Mouse (Mus musculus): ENCODE measurements around the gene Sgk1. TPM values are rescaled to one million over a fixed set of nuclear protein-coding genes. Genes with fewer than 3 reads are reported as not detected.

Sgk1 gene
- polyA plus RNA-seq, 1 experiment from 2014 or later, result 71.0 TPM

GRCm38 (mm10) chr10:21918750-21919145 lies 36.8 kb downstream of the Sgk1 start:
- Histone ChIP-seq H3K4me2 (ENCODE audit: low read depth, low read length) (no peak overlapping the region), H3K9me3 (ENCODE audit: control insufficient read depth, low read length) (no peaks in the 10 kb centered on the region), H3K27ac (ENCODE audit: low read length) (no peak overlapping the region), H3K4me1 (replicated peaks; ENCODE audit: control insufficient read depth, insufficient read depth, low read length) (peaks cover 11% of the 10 kb centered on the region), H3K9ac (ENCODE audit: low read length) (no peak overlapping the region), H3K36me3 (ENCODE audit: control insufficient read depth, insufficient read depth, low read length) (no peaks in the 10 kb centered on the region), H3K27me3 (ENCODE audit: control insufficient read depth, insufficient read depth, low read depth, low read length) (no peaks in the 10 kb centered on the region), H3K4me3 (ENCODE audit: low read length) (no peak overlapping the region)
- ATAC-seq (ENCODE audit: low read depth), result no peak
- 79% methylated on average over 7 of the region's 7 CpGs for WGBS

GRCm38 (mm10) chr10:21920611-21921010 lies 38.6 kb downstream of the Sgk1 start:
- Histone ChIP-seq H3K4me1 (replicated peaks; ENCODE audit: control insufficient read depth, insufficient read depth, low read length) (peaks cover 12% of the 10 kb centered on the region), H3K27me3 (ENCODE audit: control insufficient read depth, insufficient read depth, low read depth, low read length) (no peaks in the 10 kb centered on the region), H3K9me3 (ENCODE audit: control insufficient read depth, low read length) (no peaks in the 10 kb centered on the region), H3K4me2 (ENCODE audit: low read depth, low read length) (no peak overlapping the region), H3K36me3 (ENCODE audit: control insufficient read depth, insufficient read depth, low read length) (no peaks in the 10 kb centered on the region), H3K9ac (ENCODE audit: low read length) (no peak overlapping the region), H3K27ac (ENCODE audit: low read length) (no peak overlapping the region), H3K4me3 (ENCODE audit: low read length) (no peak overlapping the region)
- ATAC-seq (ENCODE audit: low read depth), result no peak
- WGBS, result 38% methylated on average over 2 of the region's 2 CpGs

GRCm38 (mm10) chr10:21922716-21923350 lies 40.8 kb downstream of the Sgk1 start:
- WGBS, result 34% methylated on average over 8 of the region's 8 CpGs

GRCm38 (mm10) chr10:21923495-21923952 lies 41.5 kb downstream of the Sgk1 start:
- Histone ChIP-seq H3K4me3 (ENCODE audit: low read length) (no peak overlapping the region), H3K27me3 (ENCODE audit: control insufficient read depth, insufficient read depth, low read depth, low read length) (no peaks in the 10 kb centered on the region), H3K4me2 (ENCODE audit: low read depth, low read length) (peak overlapping the region; percentile 41), H3K4me1 (replicated peaks; ENCODE audit: control insufficient read depth, insufficient read depth, low read length) (peaks cover 12% of the 10 kb centered on the region), H3K9me3 (ENCODE audit: control insufficient read depth, low read length) (no peaks in the 10 kb centered on the region), H3K27ac (ENCODE audit: low read length) (peak overlapping the region; percentile 37; the same call in 1 of the 2 replicates), H3K36me3 (ENCODE audit: control insufficient read depth, insufficient read depth, low read length) (no peaks in the 10 kb centered on the region), H3K9ac (ENCODE audit: low read length) (no peak overlapping the region)
- peak; percentile 80 for ATAC-seq (ENCODE audit: low read depth)
- 5% methylated on average over 9 of the region's 9 CpGs for WGBS

More at GRCm38 (mm10) chr10:21922716-21923350, 40.8 kb downstream of the Sgk1 start:
- peak overlapping the region; percentile 41; the same call in 1 of the 2 replicates for H3K4me2 ChIP-seq (ENCODE audit: low read depth, low read length)
- H3K9me3 ChIP-seq (ENCODE audit: control insufficient read depth, low read length), result no peaks in the 10 kb centered on the region
- peak; percentile 48 for ATAC-seq (ENCODE audit: low read depth)
- H3K4me3 ChIP-seq (ENCODE audit: low read length), result no peak overlapping the region
- H3K4me1 ChIP-seq (replicated peaks; ENCODE audit: control insufficient read depth, insufficient read depth, low read length), result peaks cover 12% of the 10 kb centered on the region
- H3K27ac ChIP-seq (ENCODE audit: low read length), result no peak overlapping the region
- no peaks in the 10 kb centered on the region for H3K36me3 ChIP-seq (ENCODE audit: control insufficient read depth, insufficient read depth, low read length)
- H3K9ac ChIP-seq (ENCODE audit: low read length), result no peak overlapping the region
- H3K27me3 ChIP-seq (ENCODE audit: control insufficient read depth, insufficient read depth, low read depth, low read length), result no peaks in the 10 kb centered on the region

- 72% methylated on average over 16 of the region's 16 CpGs for WGBS
- H3K9me3 ChIP-seq (ENCODE audit: control insufficient read depth, low read length), result no peaks in the 10 kb centered on the region
- H3K4me3 ChIP-seq (ENCODE audit: low read length), result no peak overlapping the region
- ATAC-seq (ENCODE audit: low read depth), result no peak
- H3K4me2 ChIP-seq (ENCODE audit: low read depth, low read length), result no peak overlapping the region
- H3K27ac ChIP-seq (ENCODE audit: low read length), result peak overlapping the region; percentile 37; the same call in 1 of the 2 replicates
- H3K36me3 ChIP-seq (ENCODE audit: control insufficient read depth, insufficient read depth, low read length), result no peaks in the 10 kb centered on the region
- no peaks in the 10 kb centered on the region for H3K27me3 ChIP-seq (ENCODE audit: control insufficient read depth, insufficient read depth, low read depth, low read length)
- no peak overlapping the region for H3K9ac ChIP-seq (ENCODE audit: low read length)
- H3K4me1 ChIP-seq (replicated peaks; ENCODE audit: control insufficient read depth, insufficient read depth, low read length), result peaks cover 12% of the 10 kb centered on the region
Observed at GRCm38 (mm10) chr10:21924051-21924720, 42.2 kb downstream of the Sgk1 start.

- H3K4me2 ChIP-seq (ENCODE audit: low read depth, low read length), result no peak overlapping the region
- no peaks in the 10 kb centered on the region for H3K36me3 ChIP-seq (ENCODE audit: control insufficient read depth, insufficient read depth, low read length)
- no peak overlapping the region for H3K4me3 ChIP-seq (ENCODE audit: low read length)
- no peak overlapping the region for H3K27ac ChIP-seq (ENCODE audit: low read length)
- WGBS, result 65% methylated on average over 5 of the region's 5 CpGs
- H3K27me3 ChIP-seq (ENCODE audit: control insufficient read depth, insufficient read depth, low read depth, low read length), result no peaks in the 10 kb centered on the region
- peaks cover 10% of the 10 kb centered on the region for H3K4me1 ChIP-seq (replicated peaks; ENCODE audit: control insufficient read depth, insufficient read depth, low read length)
- H3K9me3 ChIP-seq (ENCODE audit: control insufficient read depth, low read length), result no peaks in the 10 kb centered on the region
- H3K9ac ChIP-seq (ENCODE audit: low read length), result no peak overlapping the region
- no peak for ATAC-seq (ENCODE audit: low read depth)
Observed at GRCm38 (mm10) chr10:21926941-21927340, 45.0 kb downstream of the Sgk1 start.

- no peak overlapping the region for H3K9ac ChIP-seq (ENCODE audit: low read length)
- peak; percentile 57 for ATAC-seq (ENCODE audit: low read depth)
- no peaks in the 10 kb centered on the region for H3K9me3 ChIP-seq (ENCODE audit: control insufficient read depth, low read length)
- no peak overlapping the region for H3K4me3 ChIP-seq (ENCODE audit: low read length)
- H3K4me1 ChIP-seq (replicated peaks; ENCODE audit: control insufficient read depth, insufficient read depth, low read length), result no peaks in the 10 kb centered on the region
- no peak overlapping the region for H3K27ac ChIP-seq (ENCODE audit: low read length)
- no peak overlapping the region for H3K4me2 ChIP-seq (ENCODE audit: low read depth, low read length)
- 71% methylated on average over 10 of the region's 10 CpGs for WGBS
- no peaks in the 10 kb centered on the region for H3K36me3 ChIP-seq (ENCODE audit: control insufficient read depth, insufficient read depth, low read length)
- no peaks in the 10 kb centered on the region for H3K27me3 ChIP-seq (ENCODE audit: control insufficient read depth, insufficient read depth, low read depth, low read length)
Observed at GRCm38 (mm10) chr10:21930781-21931380, 48.9 kb downstream of the Sgk1 start.

GRCm38 (mm10) chr10:21932791-21933190 lies 50.8 kb downstream of the Sgk1 start:
- no peak for ATAC-seq (ENCODE audit: low read depth)
- H3K27ac ChIP-seq (ENCODE audit: low read length), result no peak overlapping the region
- H3K9me3 ChIP-seq (ENCODE audit: control insufficient read depth, low read length), result no peaks in the 10 kb centered on the region
- peaks cover 13% of the 10 kb centered on the region for H3K4me1 ChIP-seq (replicated peaks; ENCODE audit: control insufficient read depth, insufficient read depth, low read length)
- H3K36me3 ChIP-seq (ENCODE audit: control insufficient read depth, insufficient read depth, low read length), result no peaks in the 10 kb centered on the region
- no peaks in the 10 kb centered on the region for H3K27me3 ChIP-seq (ENCODE audit: control insufficient read depth, insufficient read depth, low read depth, low read length)
- 73% methylated on average over 3 of the region's 3 CpGs for WGBS
- no peak overlapping the region for H3K9ac ChIP-seq (ENCODE audit: low read length)
- no peak overlapping the region for H3K4me2 ChIP-seq (ENCODE audit: low read depth, low read length)
- no peak overlapping the region for H3K4me3 ChIP-seq (ENCODE audit: low read length)

- WGBS, result 86% methylated on average over 2 of the region's 2 CpGs
- no peaks in the 10 kb centered on the region for H3K9me3 ChIP-seq (ENCODE audit: control insufficient read depth, low read length)
- no peak overlapping the region for H3K27ac ChIP-seq (ENCODE audit: low read length)
- ATAC-seq (ENCODE audit: low read depth), result no peak
- peaks cover 13% of the 10 kb centered on the region for H3K4me1 ChIP-seq (replicated peaks; ENCODE audit: control insufficient read depth, insufficient read depth, low read length)
- H3K36me3 ChIP-seq (ENCODE audit: control insufficient read depth, insufficient read depth, low read length), result no peaks in the 10 kb centered on the region
- no peak overlapping the region for H3K4me3 ChIP-seq (ENCODE audit: low read length)
- no peak overlapping the region for H3K4me2 ChIP-seq (ENCODE audit: low read depth, low read length)
- H3K9ac ChIP-seq (ENCODE audit: low read length), result no peak overlapping the region
- H3K27me3 ChIP-seq (ENCODE audit: control insufficient read depth, insufficient read depth, low read depth, low read length), result no peaks in the 10 kb centered on the region
Observed at GRCm38 (mm10) chr10:21934826-21935225, 52.8 kb downstream of the Sgk1 start.
